Mouse (Mus musculus): Measurements from ENCODE around the gene Rangap1. TPM values are rescaled to one million over a fixed set of nuclear protein-coding genes. Genes with fewer than 3 reads are reported as not detected.

The Rangap1 gene
- total RNA-seq (2023): 71.0 TPM

GRCm38 (mm10) chr15:81744992-81745600 lies at the start of gene Rangap1, which contains the start of gene Zc3h7b:
Gene Rangap1 (minus strand): TSS chr15:81745530.
Gene Zc3h7b (plus strand): TSS chr15:81745057.

GRCm38 (mm10) chr15:81697175-81697574 lies 48.2 kb downstream of the Rangap1 start, which contains the start of gene Chadl:
Gene Chadl (minus strand): TSS chr15:81697287.

GRCm38 (mm10) chr15:81663697-81664561 lies 81.4 kb downstream of the Rangap1 start, which contains the start of gene L3mbtl2:
Gene L3mbtl2 (plus strand): TSS chr15:81663889.

Other genes with a start within 250 kb of the Rangap1 start
- 142 TPM for gene Ep300, start 160.2 kb downstream of the Rangap1 start, total RNA-seq (2023)
- gene L3mbtl2, start 81.6 kb downstream of the Rangap1 start, total RNA-seq (2023): 40.2 TPM
- not detected for gene Chadl, start 48.2 kb downstream of the Rangap1 start, total RNA-seq (2023)
- 19.0 TPM for gene Zc3h7b, start 473 bp downstream of the Rangap1 start, total RNA-seq (2023)
- gene Tef, start 56.9 kb upstream of the Rangap1 start, total RNA-seq (2023): 25.6 TPM
- 108 TPM for gene Tob2, start 113.3 kb upstream of the Rangap1 start, total RNA-seq (2023)
- gene Phf5a, start 126.4 kb upstream of the Rangap1 start, total RNA-seq (2023): 51.6 TPM
- gene Aco2, start 126.8 kb upstream of the Rangap1 start, total RNA-seq (2023): 156 TPM
- gene Polr3h, start 180.7 kb upstream of the Rangap1 start, total RNA-seq (2023): 11.5 TPM
- not detected for gene Csdc2, start 191.2 kb upstream of the Rangap1 start, total RNA-seq (2023)
- gene Pmm1, start 215.4 kb upstream of the Rangap1 start, total RNA-seq (2023): 13.0 TPM
- gene 1700029P11Rik, start 235.0 kb upstream of the Rangap1 start, total RNA-seq (2023): not detected
- 21.7 TPM for gene Xrcc6, start 242.3 kb upstream of the Rangap1 start, total RNA-seq (2023)